Mouse (Mus musculus): ENCODE results near the gene Usp50.

Usp50 gene

GRCm38 (mm10) chr2:126665984-126666383 lies 117.3 kb downstream of the Usp50 start:
- DNase-seq (ENCODE audit: low spot score in 2 of 2), result no peak

GRCm38 (mm10) chr2:126663481-126663880 lies 119.8 kb downstream of the Usp50 start:
- no peak for DNase-seq (ENCODE audit: low spot score in 2 of 2)

All from frontal cortex, postnatal 25 days (tissue).